Mouse (Mus musculus) ES-Bruce4 (cell line): ENCODE measurements around the gene B3gat3.

ENCODE experiments used
- CTCF ChIP-seq: IDR thresholded peaks from one replicate; pipeline ENCODE4 v1.8.1; 2011; ENCODE audit warnings: low read depth, low read length
- EP300 ChIP-seq: IDR thresholded peaks from 2 replicates; pipeline ENCODE4 v1.6.1; 2011; ENCODE audit warnings: low read depth, low read length; ENCODE audit not compliant: insufficient read depth
- POLR2A ChIP-seq: IDR thresholded peaks from one replicate; pipeline ENCODE4 v1.8.1; 2011; ENCODE audit warnings: low read length; ENCODE audit not compliant: insufficient read depth

DNA sequence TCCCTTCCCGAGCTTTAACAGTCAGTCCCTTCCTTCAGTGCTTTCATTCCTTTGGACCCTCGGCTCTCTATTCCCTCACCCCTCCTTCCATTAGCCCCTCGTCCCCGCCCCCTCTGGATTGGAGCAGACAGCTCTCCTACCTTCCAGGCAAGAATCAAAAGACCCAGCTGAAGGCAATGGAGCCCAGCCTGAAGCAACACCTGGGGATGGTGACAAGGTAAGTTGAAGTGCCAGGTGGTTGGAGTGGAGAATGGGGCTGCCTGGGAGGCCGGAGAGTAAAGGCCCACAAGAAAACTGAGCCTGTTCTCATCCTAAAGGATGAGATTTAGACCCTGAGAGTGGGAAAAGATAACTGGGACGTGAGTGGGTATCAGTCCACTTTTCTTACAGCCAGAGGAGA lies 11.6 kb upstream of the B3gat3 start:
- no peak for TF ChIP-seq CTCF
- no peak for TF ChIP-seq EP300
- TF ChIP-seq POLR2A = no peak
